Mouse (Mus musculus) G1E (cell line): ENCODE measurements around the gene Gm20458. TPM values are rescaled to one million over a fixed set of nuclear protein-coding genes. Genes with fewer than 3 reads are reported as not detected.
A peak's percentile ranks its signal among the peaks of the same experiment; 100 is the strongest.

Source experiments
- ATAC-seq: 2 replicates; pipeline ENCODE4 v1.8.0; 2016; ENCODE audit warnings: mild to moderate bottlenecking; ENCODE audit not compliant: insufficient number of reproducible peaks, poor library complexity, low FRiP score, severe bottlenecking; ENCODE audit errors: extremely low read depth
- DNase-seq: peaks from one replicate; pipeline ENCODE4 v3.0.0; 2012; ENCODE audit warnings: low spot score
- H3K27me3 ChIP-seq: 2 replicates; pipeline ENCODE4 v1.6.1; 2012; ENCODE audit warnings: mild to moderate bottlenecking, low read length, inconsistent platforms; ENCODE audit not compliant: insufficient read depth
- H3K36me3 ChIP-seq: replicated peaks from 2 replicates; pipeline ENCODE3; 2012; ENCODE audit warnings: mild to moderate bottlenecking, inconsistent platforms
- H3K4me1 ChIP-seq: 2 replicates; pipeline ENCODE4 v1.6.1; 2012; ENCODE audit warnings: low read depth, low read length, inconsistent platforms, mixed read lengths; ENCODE audit not compliant: insufficient read depth
- H3K4me3 ChIP-seq: 2 replicates; pipeline ENCODE4 v1.5.1; 2012; ENCODE audit warnings: low read depth, mild to moderate bottlenecking, inconsistent platforms, low read length, moderate library complexity, mixed read lengths
- H3K9me3 ChIP-seq: replicated peaks from 2 replicates; pipeline ENCODE4 v1.6.1; 2012; ENCODE audit warnings: inconsistent platforms
- CTCF ChIP-seq: IDR thresholded peaks from 2 replicates; pipeline ENCODE4 v1.5.1; 2012; ENCODE audit warnings: low read depth, low read length, inconsistent platforms, mixed read lengths
- GATA1 ChIP-seq: IDR thresholded peaks from 2 replicates; pipeline ENCODE4 v1.6.1; 2012; ENCODE audit warnings: borderline replicate concordance, low read length, inconsistent platforms, mixed read lengths
- GATA2 ChIP-seq: IDR thresholded peaks from 2 replicates; pipeline ENCODE4 v1.6.1; 2012; ENCODE audit warnings: low read depth, low read length, inconsistent platforms, borderline replicate concordance
- POLR2AphosphoS5 ChIP-seq: IDR thresholded peaks from 2 replicates; pipeline ENCODE4 v1.6.1; 2012; ENCODE audit warnings: low read depth, low read length, inconsistent platforms; ENCODE audit not compliant: insufficient replicate concordance
- TAL1 ChIP-seq: conservative IDR thresholded peaks from 2 replicates; pipeline ENCODE4 v1.6.1; 2012; ENCODE audit warnings: low read depth, low read length, inconsistent platforms, mixed read lengths
- polyA plus RNA-seq: library from polyadenylated mRNA; stranded (reverse); fragments of >175 nt; gene quantifications from 2 replicates; pipeline ENCODE4 v1.2.3, GENCODE M21; 2012
- total RNA-seq, 2 experiments: library from RNA; stranded (forward) in 1 of 2; stranded (reverse) in 1 of 2; fragments of 200-1000 nt in 1 of 2; fragments of >200 nt in 1 of 2; fragmentation: Nextera tagmentation in 1 of 2; gene quantifications; 2 replicates each; pipeline ENCODE4 v1.2.3; 2014 to 2017

The Gm20458 gene
- total and polyA plus RNA-seq, 3 experiments = 5.5 to 13.4 TPM; not detected in 1

- Histone ChIP-seq H3K36me3 (peaks cover 45% of the 10 kb centered on the region), H3K4me1 (peaks cover 26% of the 10 kb centered on the region), H3K4me3 (no peak overlapping the region), H3K9me3 (no peaks in the 10 kb centered on the region), H3K27me3 (peaks cover 13% of the 10 kb centered on the region; the same call in 1 of the 2 replicates)
- ATAC-seq = no peak
- TF ChIP-seq GATA1 (no peak), TAL1 (no peak), POLR2AphosphoS5 (no peak), GATA2 (no peak), CTCF (no peak)
- DNase-seq = no peak
Measured at GRCm38 (mm10) chr2:164487812-164488211, 27.0 kb downstream of the Gm20458 start.

- H3K4me3 ChIP-seq = no peak overlapping the region
- DNase-seq = no peak
- no peaks in the 10 kb centered on the region for H3K9me3 ChIP-seq
- no peaks in the 10 kb centered on the region for H3K27me3 ChIP-seq
- TF ChIP-seq CTCF = no peak
- no peak for TF ChIP-seq GATA1
- no peak for TF ChIP-seq POLR2AphosphoS5
- TF ChIP-seq GATA2 = no peak
- H3K4me1 ChIP-seq = peaks cover 14% of the 10 kb centered on the region
- ATAC-seq = no peak
- peaks cover 25% of the 10 kb centered on the region for H3K36me3 ChIP-seq
Measured at GRCm38 (mm10) chr2:164494126-164494525, 33.4 kb downstream of the Gm20458 start.

GRCm38 (mm10) chr2:164496331-164496730 lies 35.6 kb downstream of the Gm20458 start:
- no peaks in the 10 kb centered on the region for H3K27me3 ChIP-seq
- TF ChIP-seq CTCF = no peak
- H3K4me3 ChIP-seq = peak overlapping the region; percentile 91; the same call in 1 of the 2 replicates
- DNase-seq (no peak), ATAC-seq (no peak)
- peaks cover 24% of the 10 kb centered on the region for H3K4me1 ChIP-seq
- no peaks in the 10 kb centered on the region for H3K9me3 ChIP-seq
- peaks cover 31% of the 10 kb centered on the region for H3K36me3 ChIP-seq

GRCm38 (mm10) chr2:164496847-164497690 lies 36.3 kb downstream of the Gm20458 start, which contains the start of gene Pigt:
TSS of gene Pigt (plus strand) at chr2:164497520.
- peak within 1 kb of the TSS; percentile 91 for H3K4me3 ChIP-seq
- ATAC-seq = peak; percentile 97
- H3K9me3 ChIP-seq = no peaks in the 10 kb centered on the region
- peaks cover 24% of the 10 kb centered on the region for H3K4me1 ChIP-seq
- TF ChIP-seq POLR2AphosphoS5 (no peak), GATA1 (no peak), CTCF (no peak), GATA2 (no peak), TAL1 (no peak)
- peaks cover 36% of the 10 kb centered on the region for H3K36me3 ChIP-seq
- no peaks in the 10 kb centered on the region for H3K27me3 ChIP-seq
- peak; percentile 98 for DNase-seq

GRCm38 (mm10) chr2:164497691-164498268 lies 37.0 kb downstream of the Gm20458 start:
- Histone ChIP-seq H3K36me3 (peaks cover 43% of the 10 kb centered on the region), H3K27me3 (no peaks in the 10 kb centered on the region), H3K9me3 (no peaks in the 10 kb centered on the region), H3K4me3 (peak overlapping the region; percentile 91), H3K4me1 (peaks cover 24% of the 10 kb centered on the region)
- ATAC-seq = no peak; the same call in 1 of the 2 replicates
- peak; percentile 30 for DNase-seq
- no peak for TF ChIP-seq GATA2
- no peak for TF ChIP-seq TAL1
- no peak for TF ChIP-seq POLR2AphosphoS5
- no peak for TF ChIP-seq GATA1
- no peak for TF ChIP-seq CTCF

- Histone ChIP-seq H3K36me3 (peaks cover 57% of the 10 kb centered on the region), H3K4me3 (no peak overlapping the region), H3K27me3 (no peaks in the 10 kb centered on the region), H3K9me3 (peaks cover 2% of the 10 kb centered on the region; the same call in 1 of the 2 replicates), H3K4me1 (peaks cover 24% of the 10 kb centered on the region)
- ATAC-seq (no peak), DNase-seq (no peak)
- TF ChIP-seq TAL1 = no peak
- no peak for TF ChIP-seq CTCF
- no peak for TF ChIP-seq GATA2
- no peak for TF ChIP-seq GATA1
Measured at GRCm38 (mm10) chr2:164499317-164499716, 38.5 kb downstream of the Gm20458 start.
